Mouse (Mus musculus): Measurements from ENCODE around the gene Il11ra1.

DNA sequence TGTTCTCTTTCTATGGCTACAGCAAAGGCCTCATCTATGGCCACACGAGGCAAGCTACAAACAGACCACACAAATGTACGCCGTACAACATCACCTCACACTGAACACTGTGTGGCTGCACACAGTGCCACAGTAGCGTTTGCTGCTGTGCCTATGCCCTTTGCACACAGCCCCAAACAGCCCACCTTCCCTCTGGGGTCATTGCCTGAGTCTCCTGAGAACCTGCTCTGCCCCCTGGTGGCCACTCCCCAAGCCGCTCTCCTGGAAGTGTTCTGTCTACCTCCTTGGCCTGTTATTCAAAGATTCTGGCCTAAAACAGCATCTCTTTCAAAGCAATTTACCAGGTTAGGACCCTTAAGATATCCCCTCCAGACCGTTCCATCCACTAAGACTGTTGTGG is 46.5 kb upstream of the Il11ra1 start:
- TF ChIP-seq GATA1 (IDR thresholded peaks at IDR 0.05; ENCODE audit: borderline replicate concordance, low read length), result no peak
- TF ChIP-seq FLI1 (IDR thresholded peaks at IDR 0.05; ENCODE audit: low read length), result no peak
